In the genomic region with DNA sequence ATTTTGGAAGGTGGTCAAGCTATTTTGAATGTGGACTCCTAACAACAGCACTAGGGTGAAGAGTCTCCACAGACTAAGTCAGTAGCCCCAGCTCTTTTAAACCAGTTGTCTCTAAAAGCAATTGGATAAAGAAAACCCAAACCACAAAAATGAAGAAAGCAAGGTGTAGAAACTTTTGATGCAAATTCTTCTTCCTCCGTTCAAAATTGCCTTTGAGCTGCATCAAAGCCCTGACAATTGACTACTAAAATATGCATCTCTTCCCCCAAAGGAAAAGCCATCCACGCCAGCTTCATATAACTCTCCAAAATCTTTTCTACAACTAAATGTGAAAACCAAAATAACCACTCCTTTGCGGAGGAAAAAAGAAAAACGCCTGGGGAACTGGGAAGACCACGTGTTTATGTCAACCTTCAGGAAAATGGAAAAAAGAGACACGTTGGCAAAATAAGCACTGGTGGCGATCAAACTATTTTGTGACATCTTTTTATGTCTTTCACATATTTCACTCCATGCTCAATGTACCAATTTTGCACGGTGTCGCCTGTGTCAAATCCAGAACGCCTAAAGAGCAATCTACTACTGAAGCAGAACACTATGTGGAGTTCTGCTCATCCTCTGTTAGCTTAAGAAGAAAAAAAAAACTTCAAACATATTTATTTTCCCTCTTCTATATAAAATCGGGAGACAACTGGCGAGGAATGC, we compare ENCODE assay signal across 8 mouse cellular contexts. TPM values are rescaled to one million over a fixed set of nuclear protein-coding genes. Genes with fewer than 3 reads are reported as not detected.
DNase-seq lines count a peak whose midpoint lies in the region; ATAC-seq and TF ChIP-seq lines count a peak whose summit lies in the region.

No protein-coding gene starts in this region.

- ATAC-seq in lung, embryonic 14.5 days (ENCODE audit: insufficient read depth) = no peak
- no peak for ATAC-seq in embryonic facial prominence, embryonic 11.5 days (replicated peaks; ENCODE audit: insufficient number of reproducible peaks, low FRiP score, low TSS enrichment, low read depth)
- ATAC-seq in hindbrain, postnatal 0 days = no peak

- peak; percentile 47 for DNase-seq in lung, embryonic 14.5 days
- DNase-seq in lung, postnatal 14 days = no peak
- peak; percentile 19 for DNase-seq in embryonic facial prominence, embryonic 11.5 days (ENCODE audit: low spot score)
- peak; percentile 29 for DNase-seq in hindbrain, postnatal 0 days (ENCODE audit: low spot score)
- peak; percentile 15 for DNase-seq in neural tube, embryonic 10.5 days (ENCODE audit: extremely low spot score, low spot score)
- no peak for DNase-seq in cerebellum, adult 9-10 months
- no peak for DNase-seq in layer of hippocampus, adult 8-10 months (ENCODE audit: low spot score in 2 of 2)
- no peak for DNase-seq in adrenal gland, postnatal 36 days

- WGBS in lung, embryonic 14.5 days = 12% methylated on average over 12 of the region's 12 CpGs
- whole genome bisulfite sequencing in embryonic facial prominence, embryonic 11.5 days = 14% methylated on average over 12 of the region's 12 CpGs
- WGBS in hindbrain, postnatal 0 days = 2% methylated on average over 12 of the region's 12 CpGs

- peak overlapping the region; percentile 83 for H3K9ac ChIP-seq in lung, embryonic 14.5 days
- peak overlapping the region; percentile 87 for H3K9ac ChIP-seq in embryonic facial prominence, embryonic 11.5 days (replicated peaks; ENCODE audit: low read length)
- H3K9ac ChIP-seq in hindbrain, postnatal 0 days (replicated peaks; ENCODE audit: low read length) = peak overlapping the region; percentile 96

- no peak overlapping the region for H3K27ac ChIP-seq in lung, embryonic 14.5 days (ENCODE audit: low read depth)
- H3K27ac ChIP-seq in embryonic facial prominence, embryonic 11.5 days (replicated peaks; ENCODE audit: low read depth, low read length) = no peak overlapping the region
- peak overlapping the region; percentile 96 for H3K27ac ChIP-seq in hindbrain, postnatal 0 days

- TF ChIP-seq CTCF in lung, embryonic 14.5 days (IDR thresholded peaks at IDR 0.05; ENCODE audit: low read depth) = no peak
- no peak for TF ChIP-seq CTCF in hindbrain, postnatal 0 days (IDR thresholded peaks at IDR 0.05; ENCODE audit: low read depth)

- H3K4me2 ChIP-seq in lung, embryonic 14.5 days = peak overlapping the region; percentile 79
- H3K4me2 ChIP-seq in embryonic facial prominence, embryonic 11.5 days (ENCODE audit: low read depth, low read length) = peak overlapping the region; percentile 77
- H3K4me2 ChIP-seq in hindbrain, postnatal 0 days (ENCODE audit: low read depth, low read length) = peak overlapping the region; percentile 62

- peaks cover 2% of the 10 kb centered on the region; the same call in 1 of the 2 replicates for H3K27me3 ChIP-seq in lung, embryonic 14.5 days (ENCODE audit: insufficient read depth, low read length)
- H3K27me3 ChIP-seq in embryonic facial prominence, embryonic 11.5 days (ENCODE audit: control insufficient read depth, insufficient read depth, low read length) = no peaks in the 10 kb centered on the region
- no peaks in the 10 kb centered on the region for H3K27me3 ChIP-seq in hindbrain, postnatal 0 days (ENCODE audit: insufficient read depth, low read length)

- H3K4me1 ChIP-seq in lung, embryonic 14.5 days (ENCODE audit: insufficient read depth) = no peaks in the 10 kb centered on the region; the same call in 1 of the 2 replicates
- no peaks in the 10 kb centered on the region for H3K4me1 ChIP-seq in embryonic facial prominence, embryonic 11.5 days (ENCODE audit: control insufficient read depth, insufficient read depth, low read length)
- peaks cover 3% of the 10 kb centered on the region for H3K4me1 ChIP-seq in hindbrain, postnatal 0 days (ENCODE audit: insufficient read depth, low read length)

- peak overlapping the region; percentile 82 for H3K4me3 ChIP-seq in lung, embryonic 14.5 days (ENCODE audit: low read depth, low read length)
- H3K4me3 ChIP-seq in embryonic facial prominence, embryonic 11.5 days (ENCODE audit: low read depth, low read length) = peak overlapping the region; percentile 81
- peak overlapping the region; percentile 96 for H3K4me3 ChIP-seq in hindbrain, postnatal 0 days (ENCODE audit: low read length)

- no peaks in the 10 kb centered on the region for H3K36me3 ChIP-seq in lung, embryonic 14.5 days (ENCODE audit: insufficient read depth)
- H3K36me3 ChIP-seq in embryonic facial prominence, embryonic 11.5 days (replicated peaks; ENCODE audit: control insufficient read depth, insufficient read depth, low read depth, low read length) = no peaks in the 10 kb centered on the region
- H3K36me3 ChIP-seq in hindbrain, postnatal 0 days (ENCODE audit: insufficient read depth, low read length) = no peaks in the 10 kb centered on the region

- H3K9me3 ChIP-seq in lung, embryonic 14.5 days (ENCODE audit: low read depth, low read length) = no peaks in the 10 kb centered on the region
- no peaks in the 10 kb centered on the region for H3K9me3 ChIP-seq in embryonic facial prominence, embryonic 11.5 days (replicated peaks; ENCODE audit: control insufficient read depth, low read length)
- H3K9me3 ChIP-seq in hindbrain, postnatal 0 days (ENCODE audit: low read length) = no peaks in the 10 kb centered on the region

RNA-seq across cellular contexts. Expression of a gene that starts 1.8 kb away (rescaled TPM):
- 12.3 and 12.8 TPM in 2 replicates for polyA plus RNA-seq in lung, embryonic 14.5 days (2014; fragmentation: Nextera tagmentation; extraction: Ambion mirVana)
- polyA plus RNA-seq in embryonic facial prominence, embryonic 11.5 days (2014; fragmentation: Nextera tagmentation; extraction: Ambion mirVana) = 17.3 and 18.8 TPM in 2 replicates
- total RNA-seq in hindbrain, postnatal 0 days (2014; rRNA removed) = 35.2 and 38.7 TPM in 2 replicates
- 21.2 and 23.9 TPM in 2 replicates for polyA plus RNA-seq in hindbrain, postnatal 0 days (2015; fragmentation: Nextera tagmentation; extraction: Ambion mirVana)
- total RNA-seq in layer of hippocampus, adult 8-10 months (2022) = 10 to 100 TPM; 27.7 to 37.8 (median 33.0) TPM
- total RNA-seq in adrenal gland, postnatal 36 days (2021) = 10 to 100 TPM; 10.5 to 11.0 TPM

Comparison
In these comparisons a context has a peak if more than half of its experiments do, and no peak if none do; other contexts are left out.
1. DNase-seq: peak in lung, embryonic 14.5 days (single experiment), embryonic facial prominence, embryonic 11.5 days (single experiment), hindbrain, postnatal 0 days (single experiment) and neural tube, embryonic 10.5 days (single experiment); none in lung, postnatal 14 days (single experiment), cerebellum, adult 9-10 months (single experiment), layer of hippocampus, adult 8-10 months (0 of 2) and adrenal gland, postnatal 36 days (0 of 2).
2. Peak in every context shown above with its lines, with median percentiles within 50 percentile points of each other: H3K4me2 ChIP-seq, H3K4me3 ChIP-seq and H3K9ac ChIP-seq.